Mouse (Mus musculus) brain, embryonic 14.5 days (tissue): ENCODE measurements around the gene Man2a1. TPM values are rescaled to one million over a fixed set of nuclear protein-coding genes. Genes with fewer than 3 reads are reported as not detected.
"Not testable (repeated sequence)": the region's sequence is repeated elsewhere in the genome, so short reads cannot be mapped to it uniquely, and the experiment has no call there.

Source experiments
- DNase-seq: peaks from one replicate; pipeline ENCODE4 v3.0.0-alpha.2; 2011; ENCODE audit warnings: low read depth
- CTCF ChIP-seq: fragments of 200-500 bp; IDR thresholded peaks from 2 replicates; pipeline ENCODE4 v1.5.1; 2012; ENCODE audit warnings: inconsistent platforms, mild to moderate bottlenecking, moderate library complexity, borderline replicate concordance; ENCODE audit not compliant: insufficient read depth, insufficient read length; ENCODE audit errors: extremely low read depth
- POLR2A ChIP-seq: fragments of 200-500 bp; IDR thresholded peaks from 2 replicates; pipeline ENCODE4 v1.6.1; 2012; ENCODE audit warnings: mild to moderate bottlenecking, inconsistent platforms, borderline replicate concordance; ENCODE audit not compliant: poor library complexity, insufficient read depth, insufficient read length, severe bottlenecking; ENCODE audit errors: extremely low read depth
- polyA plus RNA-seq: library from polyadenylated mRNA; depleted of rRNA; stranded (reverse); fragments of >200 nt; gene quantifications from 2 replicates; pipeline ENCODE4 v1.2.3, GENCODE M21; 2012

The Man2a1 gene
- polyA plus RNA-seq, 1 experiment: 16.6 TPM

- TF ChIP-seq POLR2A (no peak), CTCF (no peak)
These were observed 148.6 kb downstream of the Man2a1 start for GRCm38 (mm10) chr17:64749146-64749545.

GRCm38 (mm10) chr17:64751249-64751648, 150.7 kb downstream of the Man2a1 start:
- no peak for TF ChIP-seq CTCF
- DNase-seq: no peak

More at GRCm38 (mm10) chr17:64749146-64749545, 148.6 kb downstream of the Man2a1 start:
- DNase-seq: no peak

GRCm38 (mm10) chr17:64752126-64753019, 151.8 kb downstream of the Man2a1 start:
- TF ChIP-seq CTCF (no peak), POLR2A (no peak)
- no peak for DNase-seq

- no peak for TF ChIP-seq CTCF
- TF ChIP-seq POLR2A: no peak
- DNase-seq: no peak
These were observed 153.0 kb downstream of the Man2a1 start for GRCm38 (mm10) chr17:64753507-64753906.

- TF ChIP-seq CTCF (no peak), POLR2A (no peak)
- peak; percentile 53 for DNase-seq
These were observed 153.8 kb downstream of the Man2a1 start for GRCm38 (mm10) chr17:64754142-64754863.

- no peak for DNase-seq
- no peak for TF ChIP-seq POLR2A
- no peak for TF ChIP-seq CTCF
These were observed 154.7 kb downstream of the Man2a1 start for GRCm38 (mm10) chr17:64755191-64755590.

- DNase-seq: not testable (repeated sequence)
These were observed 162.1 kb downstream of the Man2a1 start for GRCm38 (mm10) chr17:64762651-64763050.

GRCm38 (mm10) chr17:64763491-64763890, 163.0 kb downstream of the Man2a1 start:
- DNase-seq: no peak
- TF ChIP-seq CTCF (no peak), POLR2A (no peak)

GRCm38 (mm10) chr17:64764175-64765122, 163.9 kb downstream of the Man2a1 start:
- no peak for TF ChIP-seq POLR2A
- TF ChIP-seq CTCF: no peak

GRCm38 (mm10) chr17:64765286-64765685, 164.8 kb downstream of the Man2a1 start:
- DNase-seq: no peak
- TF ChIP-seq CTCF (no peak), POLR2A (no peak)

More at GRCm38 (mm10) chr17:64764175-64765122, 163.9 kb downstream of the Man2a1 start:
- DNase-seq: no peak

- no peak for TF ChIP-seq CTCF
- TF ChIP-seq POLR2A: no peak
These were observed 166.0 kb downstream of the Man2a1 start for GRCm38 (mm10) chr17:64766507-64766906.

More at GRCm38 (mm10) chr17:64766507-64766906, 166.0 kb downstream of the Man2a1 start:
- no peak for DNase-seq
